Mouse (Mus musculus): ENCODE measurements around the gene Acox1. TPM values are rescaled to one million over a fixed set of nuclear protein-coding genes. Genes with fewer than 3 reads are reported as not detected.

The Acox1 gene
- polyA plus RNA-seq (2012; rRNA removed): 262 and 366 TPM in 2 replicates

DNA sequence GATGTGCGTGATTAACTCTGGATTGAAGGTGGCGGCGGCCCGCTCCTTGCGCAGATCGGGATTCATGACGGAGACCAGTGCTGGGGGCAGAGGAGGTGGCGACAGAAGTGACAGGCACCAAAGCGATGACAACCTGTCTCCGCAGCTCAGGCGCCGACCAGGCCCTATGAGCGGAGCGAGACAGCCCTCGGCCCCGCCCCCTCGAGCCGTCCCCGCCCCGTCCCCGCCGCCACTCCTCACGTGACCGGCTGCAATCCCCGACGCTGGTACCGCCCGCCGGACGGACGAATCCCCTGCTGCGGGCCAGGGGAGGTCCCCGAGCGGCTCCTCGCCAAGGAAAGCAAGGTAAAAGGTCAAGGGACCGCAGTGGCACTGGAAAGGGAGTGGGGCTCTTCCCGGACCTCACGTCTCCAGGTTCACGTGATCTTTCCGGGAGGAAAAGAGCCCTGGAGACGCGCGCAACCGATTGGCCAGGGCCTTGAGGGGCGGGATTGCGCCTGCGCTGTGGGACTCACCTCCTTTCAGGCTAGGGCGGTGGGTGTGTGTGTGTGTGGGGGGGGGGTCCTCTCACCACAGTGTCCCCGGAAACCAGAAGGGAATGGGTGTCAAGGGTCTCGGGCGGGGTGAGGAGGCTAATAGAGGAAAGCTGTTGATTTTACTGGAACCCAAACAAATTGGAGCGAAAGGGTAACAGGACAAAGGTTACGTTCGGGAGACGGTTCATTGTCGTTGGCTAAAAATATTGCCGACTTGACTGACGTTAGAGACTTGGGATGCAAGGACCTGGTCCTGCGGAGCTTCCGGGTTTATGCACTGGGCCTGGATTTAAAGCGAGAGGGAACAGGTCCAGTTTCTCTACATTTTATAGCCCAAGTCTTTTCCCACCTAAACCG lies at the start of gene Acox1, which contains the start of gene Ten1:
Acox1 (minus strand) TSS at position 407 of the 893 bp plus-strand sequence.
Ten1 (plus strand) TSS at position 217 of the 893 bp plus-strand sequence.

DNA sequence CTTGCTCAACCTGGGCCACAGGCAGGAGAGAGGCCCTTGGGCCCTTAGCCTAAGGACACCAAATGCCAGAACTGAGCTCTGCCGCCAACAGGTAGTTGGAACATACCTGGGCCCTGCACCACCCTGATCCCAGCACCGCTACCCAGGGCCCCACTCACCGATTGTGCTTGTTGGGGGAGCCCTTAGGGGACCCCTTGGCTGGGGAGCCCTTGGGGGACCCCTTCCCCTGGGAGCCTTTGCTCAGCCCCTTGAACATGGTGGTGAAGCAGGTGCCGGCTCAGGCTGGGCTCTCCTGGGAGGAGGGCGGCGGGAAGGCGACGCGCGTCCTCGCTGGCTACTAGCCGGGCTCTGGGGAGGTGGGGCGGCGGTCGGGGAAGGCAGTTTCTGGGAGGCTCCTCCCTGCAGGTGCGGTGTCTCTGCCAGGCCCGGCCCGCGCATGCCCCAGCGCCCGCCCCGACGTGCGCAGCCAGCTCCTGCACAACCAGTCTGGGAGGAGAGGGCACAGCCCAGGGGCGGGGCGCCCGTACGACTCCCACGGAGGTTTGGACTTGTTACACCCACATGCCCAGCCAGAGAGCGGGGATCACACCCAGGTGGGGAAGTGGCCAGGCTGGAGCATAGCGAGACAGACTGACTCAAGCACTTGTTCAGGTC lies 39.0 kb upstream of the Acox1 start, which contains the start of gene Evpl:
Evpl (minus strand) TSS at position 336 of the 654 bp plus-strand sequence.

GRCm38 (mm10) chr11:116167884-116168439 lies 30.9 kb downstream of the Acox1 start, which contains the start of gene Fbf1:
Gene Fbf1, minus strand, starts transcription at chr11:116168166.

GRCm38 (mm10) chr11:116138468-116139138 lies 60.2 kb downstream of the Acox1 start, which contains the start of gene Mrpl38:
Gene Mrpl38, minus strand, starts transcription at chr11:116138868.

DNA sequence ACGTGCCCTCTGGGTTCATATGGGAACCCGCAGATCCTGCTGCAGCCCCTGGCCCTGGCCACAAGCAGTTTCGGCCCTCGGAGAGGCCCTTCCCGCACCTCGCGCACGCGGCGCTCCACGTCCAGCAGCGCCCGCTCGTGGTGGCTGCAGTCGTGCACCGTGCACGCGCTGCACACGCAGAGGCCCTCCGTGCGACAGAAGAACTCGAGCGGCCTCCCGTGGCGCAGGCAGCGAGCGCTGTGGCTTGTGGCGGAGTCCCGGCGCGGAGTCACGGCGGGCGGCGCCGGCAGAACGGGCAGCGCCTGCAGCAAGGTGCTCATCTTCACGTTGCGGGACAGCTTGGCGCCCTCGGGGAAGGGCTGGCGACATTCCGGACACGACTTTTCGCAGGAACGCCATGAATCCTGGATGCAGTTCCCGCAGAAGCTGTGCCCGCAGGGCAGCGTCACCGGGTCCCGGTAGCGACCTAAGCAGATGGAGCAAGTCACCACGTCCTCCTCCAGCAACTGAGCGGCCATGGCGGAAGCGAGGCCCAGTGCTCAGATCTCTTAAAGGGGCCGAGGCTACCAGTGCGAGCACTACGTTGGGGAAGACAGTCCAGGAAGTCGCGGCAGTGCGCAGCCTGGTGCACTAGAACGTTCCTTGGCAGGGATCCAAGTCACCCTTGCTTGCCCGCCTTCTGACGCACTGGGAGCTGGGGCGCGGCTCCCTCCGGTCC lies 68.2 kb downstream of the Acox1 start, which contains the start of gene Trim65:
Trim65 (minus strand) TSS at position 641 of the 718 bp plus-strand sequence.

GRCm38 (mm10) chr11:116127156-116127980 lies 71.5 kb downstream of the Acox1 start, which contains the start of gene Trim47:
Gene Trim47, minus strand, starts transcription at chr11:116127210.

Other genes with a start within 250 kb of the Acox1 start
- 0.21 and 0.23 TPM in 2 replicates for gene Itgb4, start 224.3 kb downstream of the Acox1 start, polyA plus RNA-seq (2012; rRNA removed)
- gene Galk1, start 186.3 kb downstream of the Acox1 start, polyA plus RNA-seq (2012; rRNA removed): 104 TPM in 2 replicates
- 210 and 217 TPM in 2 replicates for gene H3f3b, start 171.1 kb downstream of the Acox1 start, polyA plus RNA-seq (2012; rRNA removed)
- gene Unk, start 168.7 kb downstream of the Acox1 start, polyA plus RNA-seq (2012; rRNA removed): 9.9 and 13.0 TPM in 2 replicates
- gene Unc13d, start 121.1 kb downstream of the Acox1 start, polyA plus RNA-seq (2012; rRNA removed): 9.5 and 10.8 TPM in 2 replicates
- gene Wbp2, start 112.0 kb downstream of the Acox1 start, polyA plus RNA-seq (2012; rRNA removed): 48.7 and 52.4 TPM in 2 replicates
- gene Trim47, start 71.8 kb downstream of the Acox1 start, polyA plus RNA-seq (2012; rRNA removed): 8.2 and 8.4 TPM in 2 replicates
- 2.0 and 2.3 TPM in 2 replicates for gene Trim65, start 67.9 kb downstream of the Acox1 start, polyA plus RNA-seq (2012; rRNA removed)
- 18.9 and 19.5 TPM in 2 replicates for gene Mrpl38, start 60.2 kb downstream of the Acox1 start, polyA plus RNA-seq (2012; rRNA removed)
- gene Fbf1, start 30.9 kb downstream of the Acox1 start, polyA plus RNA-seq (2012; rRNA removed): 6.7 and 6.8 TPM in 2 replicates
- gene Ten1, start 190 bp downstream of the Acox1 start, polyA plus RNA-seq (2012; rRNA removed): 24.2 and 29.9 TPM in 2 replicates
- gene Evpl, start 39.0 kb upstream of the Acox1 start, polyA plus RNA-seq (2012; rRNA removed): 0.10 and 0.11 TPM in 2 replicates
- gene Srp68, start 75.2 kb upstream of the Acox1 start, polyA plus RNA-seq (2012; rRNA removed): 34.8 and 39.9 TPM in 2 replicates
- 0.01 TPM in 1 of 2 replicates, not detected in the other for gene Galr2, start 81.9 kb upstream of the Acox1 start, polyA plus RNA-seq (2012; rRNA removed)
- gene Exoc7, start 108.2 kb upstream of the Acox1 start, polyA plus RNA-seq (2012; rRNA removed): 10.2 and 12.0 TPM in 2 replicates
- gene Foxj1, start 136.4 kb upstream of the Acox1 start, polyA plus RNA-seq (2012; rRNA removed): 0.22 TPM in 2 replicates
- gene Rnf157, start 214.0 kb upstream of the Acox1 start, polyA plus RNA-seq (2012; rRNA removed): 1.1 and 1.5 TPM in 2 replicates
- gene Ubald2, start 235.0 kb upstream of the Acox1 start, polyA plus RNA-seq (2012; rRNA removed): 55.8 and 59.4 TPM in 2 replicates

Data from liver, embryonic 18 days (tissue).